Mouse (Mus musculus): ENCODE results near the gene Polr3h. TPM values are rescaled to one million over a fixed set of nuclear protein-coding genes. Genes with fewer than 3 reads are reported as not detected.

The Polr3h gene
- polyA plus RNA-seq, 2 experiments = 25.0 to 71.6 TPM

GRCm38 (mm10) chr15:81926446-81926822 is 394 bp upstream of the Polr3h start:
- no peak for ATAC-seq (ENCODE audit: low FRiP score, low read depth)
- peaks cover 9% of the 10 kb centered on the region for H3K4me1 ChIP-seq (ENCODE audit: control insufficient read depth, insufficient read depth, low read length)
- no peaks in the 10 kb centered on the region for H3K36me3 ChIP-seq (ENCODE audit: control insufficient read depth, insufficient read depth, low read length)
- no peak for DNase-seq (ENCODE audit: low spot score)
- peak overlapping the region; percentile 61 for H3K27ac ChIP-seq (replicated peaks; ENCODE audit: low read depth, low read length)
- H3K27me3 ChIP-seq (ENCODE audit: control insufficient read depth, insufficient read depth, low read length) = no peaks in the 10 kb centered on the region
- TF ChIP-seq POLR2A (IDR thresholded peaks at IDR 0.05; ENCODE audit: borderline replicate concordance, extremely low read depth, insufficient read depth, insufficient read length) = no peak
- peak overlapping the region; percentile 74 for H3K4me3 ChIP-seq (replicated peaks; ENCODE audit: low read length)
- no peak overlapping the region for H3K9ac ChIP-seq (ENCODE audit: low read depth, low read length, severe bottlenecking)
- H3K4me2 ChIP-seq (replicated peaks; ENCODE audit: low read depth, low read length, severe bottlenecking) = peak overlapping the region; percentile 95
- H3K9me3 ChIP-seq (ENCODE audit: control insufficient read depth, low read length) = no peaks in the 10 kb centered on the region
- WGBS = 34% methylated on average over 9 of the region's 9 CpGs

DNA sequence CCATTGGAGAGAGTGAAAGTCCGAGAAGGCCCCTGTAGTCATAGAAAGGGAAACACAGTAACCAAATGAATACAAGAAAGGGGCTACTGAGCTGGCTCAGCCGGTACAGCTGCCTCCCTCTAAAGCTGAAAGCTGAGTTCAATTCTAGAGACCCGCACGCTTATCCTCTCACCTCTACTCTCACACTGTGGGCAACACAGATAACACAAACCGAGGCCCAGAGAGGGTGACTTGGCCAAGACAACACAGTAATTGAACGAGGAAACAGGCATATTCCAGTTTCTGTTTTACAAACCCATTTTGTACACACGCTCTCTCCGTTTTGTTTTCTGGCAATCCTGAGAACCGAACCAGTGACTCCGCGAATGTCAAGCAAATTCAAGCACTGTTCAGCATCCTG is 1.1 kb downstream of the Polr3h start:
- peak overlapping the region; percentile 74 for H3K4me3 ChIP-seq (replicated peaks; ENCODE audit: low read length)
- peak overlapping the region; percentile 95 for H3K4me2 ChIP-seq (replicated peaks; ENCODE audit: low read depth, low read length, severe bottlenecking)
- peaks cover 9% of the 10 kb centered on the region for H3K4me1 ChIP-seq (ENCODE audit: control insufficient read depth, insufficient read depth, low read length)
- ATAC-seq (ENCODE audit: low FRiP score, low read depth) = no peak
- 89% methylated on average over 11 of the region's 11 CpGs for WGBS
- TF ChIP-seq POLR2A (IDR thresholded peaks at IDR 0.05; ENCODE audit: borderline replicate concordance, extremely low read depth, insufficient read depth, insufficient read length) = no peak
- DNase-seq (ENCODE audit: low spot score) = no peak
- no peaks in the 10 kb centered on the region for H3K36me3 ChIP-seq (ENCODE audit: control insufficient read depth, insufficient read depth, low read length)
- no peaks in the 10 kb centered on the region for H3K9me3 ChIP-seq (ENCODE audit: control insufficient read depth, low read length)
- H3K27ac ChIP-seq (replicated peaks; ENCODE audit: low read depth, low read length) = no peak overlapping the region
- peak overlapping the region; percentile 69 for H3K9ac ChIP-seq (ENCODE audit: low read depth, low read length, severe bottlenecking)
- H3K27me3 ChIP-seq (ENCODE audit: control insufficient read depth, insufficient read depth, low read length) = no peaks in the 10 kb centered on the region

DNA sequence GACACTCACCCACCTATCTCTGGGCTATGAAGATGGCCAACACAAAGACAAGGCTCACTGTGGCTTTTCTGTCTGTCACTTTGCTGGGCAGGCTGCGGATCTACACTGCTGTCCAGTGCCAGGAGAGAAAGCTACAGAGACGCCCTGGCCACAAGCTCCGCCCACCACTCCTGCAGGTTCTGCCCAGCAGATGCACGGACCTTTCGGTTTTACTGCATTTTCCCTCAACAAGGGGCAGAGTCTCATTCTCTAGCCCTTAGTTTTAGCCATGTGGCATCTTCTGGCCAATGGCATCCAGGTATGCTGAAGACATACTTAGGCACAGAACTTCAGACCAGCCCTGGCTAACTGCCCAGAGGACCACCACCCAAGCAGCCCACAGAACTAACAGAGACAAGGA is 4.8 kb downstream of the Polr3h start:
- WGBS = 65% methylated on average over 5 of the region's 5 CpGs
- H3K27ac ChIP-seq (replicated peaks; ENCODE audit: low read depth, low read length) = no peak overlapping the region
- no peak overlapping the region for H3K4me2 ChIP-seq (replicated peaks; ENCODE audit: low read depth, low read length, severe bottlenecking)
- H3K4me1 ChIP-seq (ENCODE audit: control insufficient read depth, insufficient read depth, low read length) = peaks cover 6% of the 10 kb centered on the region
- H3K9me3 ChIP-seq (ENCODE audit: control insufficient read depth, low read length) = no peaks in the 10 kb centered on the region
- no peak overlapping the region for H3K4me3 ChIP-seq (replicated peaks; ENCODE audit: low read length)
- no peak for ATAC-seq (ENCODE audit: low FRiP score, low read depth)
- peaks cover 21% of the 10 kb centered on the region for H3K36me3 ChIP-seq (ENCODE audit: control insufficient read depth, insufficient read depth, low read length)
- DNase-seq (ENCODE audit: low spot score) = no peak
- H3K27me3 ChIP-seq (ENCODE audit: control insufficient read depth, insufficient read depth, low read length) = no peaks in the 10 kb centered on the region
- H3K9ac ChIP-seq (ENCODE audit: low read depth, low read length, severe bottlenecking) = no peak overlapping the region
- no peak for TF ChIP-seq POLR2A (IDR thresholded peaks at IDR 0.05; ENCODE audit: borderline replicate concordance, extremely low read depth, insufficient read depth, insufficient read length)

- Histone ChIP-seq H3K27ac (replicated peaks; ENCODE audit: low read depth, low read length) (no peak overlapping the region), H3K4me2 (replicated peaks; ENCODE audit: low read depth, low read length, severe bottlenecking) (no peak overlapping the region), H3K9me3 (ENCODE audit: control insufficient read depth, low read length) (no peaks in the 10 kb centered on the region), H3K4me3 (replicated peaks; ENCODE audit: low read length) (no peak overlapping the region), H3K9ac (ENCODE audit: low read depth, low read length, severe bottlenecking) (no peak overlapping the region), H3K36me3 (ENCODE audit: control insufficient read depth, insufficient read depth, low read length) (peaks cover 27% of the 10 kb centered on the region), H3K4me1 (ENCODE audit: control insufficient read depth, insufficient read depth, low read length) (peaks cover 6% of the 10 kb centered on the region), H3K27me3 (ENCODE audit: control insufficient read depth, insufficient read depth, low read length) (no peaks in the 10 kb centered on the region)
- TF ChIP-seq POLR2A (IDR thresholded peaks at IDR 0.05; ENCODE audit: borderline replicate concordance, extremely low read depth, insufficient read depth, insufficient read length) = no peak
- no peak for DNase-seq (ENCODE audit: low spot score)
- WGBS = 89% methylated on average over 10 of the region's 10 CpGs
- ATAC-seq (ENCODE audit: low FRiP score, low read depth) = no peak
These were observed 5.4 kb downstream of the Polr3h start for GRCm38 (mm10) chr15:81920546-81921217.

GRCm38 (mm10) chr15:81919062-81919461 is 7.0 kb downstream of the Polr3h start:
- ATAC-seq (ENCODE audit: low FRiP score, low read depth) = no peak
- Histone ChIP-seq H3K27me3 (ENCODE audit: control insufficient read depth, insufficient read depth, low read length) (no peaks in the 10 kb centered on the region), H3K36me3 (ENCODE audit: control insufficient read depth, insufficient read depth, low read length) (peaks cover 43% of the 10 kb centered on the region), H3K4me1 (ENCODE audit: control insufficient read depth, insufficient read depth, low read length) (no peaks in the 10 kb centered on the region), H3K4me2 (replicated peaks; ENCODE audit: low read depth, low read length, severe bottlenecking) (no peak overlapping the region), H3K9ac (ENCODE audit: low read depth, low read length, severe bottlenecking) (no peak overlapping the region), H3K27ac (replicated peaks; ENCODE audit: low read depth, low read length) (no peak overlapping the region), H3K4me3 (replicated peaks; ENCODE audit: low read length) (no peak overlapping the region), H3K9me3 (ENCODE audit: control insufficient read depth, low read length) (no peaks in the 10 kb centered on the region)
- WGBS = 84% methylated on average over 5 of the region's 5 CpGs
- DNase-seq (ENCODE audit: low spot score) = no peak
- no peak for TF ChIP-seq POLR2A (IDR thresholded peaks at IDR 0.05; ENCODE audit: borderline replicate concordance, extremely low read depth, insufficient read depth, insufficient read length)

Measured in limb, embryonic 14.5 days (tissue).